In genomic region chr15:11908166-11908565, GRCm38 (mm10) we compare ENCODE assay signal across 8 mouse cellular contexts. TPM values are rescaled to one million over a fixed set of nuclear protein-coding genes. Genes with fewer than 3 reads are reported as not detected.
DNase-seq lines count a peak whose midpoint lies in the region; ATAC-seq and TF ChIP-seq lines count a peak whose summit lies in the region.

No protein-coding gene starts in this region.

- TF ChIP-seq CTCF in lung, embryonic 14.5 days (IDR thresholded peaks at IDR 0.05; ENCODE audit: low read depth): no peak

- peaks cover 14% of the 10 kb centered on the region; the same call in 1 of the 2 replicates for H3K27me3 ChIP-seq in lung, embryonic 14.5 days (ENCODE audit: insufficient read depth, low read length)
- H3K27me3 ChIP-seq in hindbrain, embryonic 14.5 days (ENCODE audit: control insufficient read depth, insufficient read depth, low read length): peaks cover 54% of the 10 kb centered on the region
- H3K27me3 ChIP-seq in liver, embryonic 12.5 days (replicated peaks): peaks cover 56% of the 10 kb centered on the region
- H3K27me3 ChIP-seq in stomach, embryonic 15.5 days (replicated peaks): peaks cover 21% of the 10 kb centered on the region

- peak; percentile 76 for DNase-seq in lung, embryonic 14.5 days
- no peak for DNase-seq in lung, postnatal 25 days (ENCODE audit: low spot score)
- DNase-seq in hindbrain, embryonic 14.5 days (ENCODE audit: low spot score): no peak
- DNase-seq in cerebellum, postnatal 4 days (ENCODE audit: low spot score in 2 of 2): no peak
- no peak for DNase-seq in ovary, postnatal 36 days (ENCODE audit: low spot score)
- no peak for DNase-seq in B cell, adult 2 months

- H3K4me1 ChIP-seq in lung, embryonic 14.5 days (ENCODE audit: insufficient read depth): peaks cover 4% of the 10 kb centered on the region
- peaks cover 27% of the 10 kb centered on the region for H3K4me1 ChIP-seq in hindbrain, embryonic 14.5 days (replicated peaks; ENCODE audit: control insufficient read depth, insufficient read depth, low read length)
- H3K4me1 ChIP-seq in liver, embryonic 12.5 days: no peaks in the 10 kb centered on the region
- H3K4me1 ChIP-seq in stomach, embryonic 15.5 days: peaks cover 26% of the 10 kb centered on the region

- peak overlapping the region; percentile 53 for H3K4me2 ChIP-seq in lung, embryonic 14.5 days
- peak overlapping the region; percentile 29 for H3K4me2 ChIP-seq in hindbrain, embryonic 14.5 days (replicated peaks)
- peak overlapping the region; percentile 43 for H3K4me2 ChIP-seq in liver, embryonic 12.5 days
- peak overlapping the region; percentile 46 for H3K4me2 ChIP-seq in stomach, embryonic 15.5 days

- H3K9me3 ChIP-seq in lung, embryonic 14.5 days (ENCODE audit: low read depth, low read length): no peaks in the 10 kb centered on the region
- H3K9me3 ChIP-seq in hindbrain, embryonic 14.5 days (ENCODE audit: control insufficient read depth, low read length): no peaks in the 10 kb centered on the region
- H3K9me3 ChIP-seq in liver, embryonic 12.5 days (replicated peaks): no peaks in the 10 kb centered on the region
- no peaks in the 10 kb centered on the region for H3K9me3 ChIP-seq in stomach, embryonic 15.5 days

- no peak overlapping the region for H3K9ac ChIP-seq in lung, embryonic 14.5 days
- H3K9ac ChIP-seq in hindbrain, embryonic 14.5 days: no peak overlapping the region
- H3K9ac ChIP-seq in liver, embryonic 12.5 days: no peak overlapping the region
- no peak overlapping the region for H3K9ac ChIP-seq in stomach, embryonic 15.5 days

- no peaks in the 10 kb centered on the region for H3K36me3 ChIP-seq in lung, embryonic 14.5 days (ENCODE audit: insufficient read depth)
- no peaks in the 10 kb centered on the region for H3K36me3 ChIP-seq in hindbrain, embryonic 14.5 days (replicated peaks; ENCODE audit: control insufficient read depth, insufficient read depth)
- H3K36me3 ChIP-seq in liver, embryonic 12.5 days: no peaks in the 10 kb centered on the region
- no peaks in the 10 kb centered on the region for H3K36me3 ChIP-seq in stomach, embryonic 15.5 days

- H3K4me3 ChIP-seq in lung, embryonic 14.5 days (ENCODE audit: low read depth, low read length): peak overlapping the region; percentile 10; the same call in 1 of the 2 replicates
- H3K4me3 ChIP-seq in hindbrain, embryonic 14.5 days (replicated peaks; ENCODE audit: low read length): no peak overlapping the region
- no peak overlapping the region for H3K4me3 ChIP-seq in liver, embryonic 12.5 days
- H3K4me3 ChIP-seq in stomach, embryonic 15.5 days (replicated peaks): no peak overlapping the region

- H3K27ac ChIP-seq in lung, embryonic 14.5 days (ENCODE audit: low read depth): 0 out of 2 replicates have a peak overlapping the region, but pooled peaks have one; percentile 26
- no peak overlapping the region for H3K27ac ChIP-seq in hindbrain, embryonic 14.5 days
- no peak overlapping the region for H3K27ac ChIP-seq in liver, embryonic 12.5 days
- no peak overlapping the region; the same call in 1 of the 2 replicates for H3K27ac ChIP-seq in stomach, embryonic 15.5 days

- 7% methylated on average over 11 of the region's 11 CpGs for WGBS in lung, embryonic 14.5 days
- 13% methylated on average over 11 of the region's 11 CpGs for WGBS in hindbrain, embryonic 14.5 days
- 13% methylated on average over 11 of the region's 11 CpGs for WGBS in liver, embryonic 12.5 days (ENCODE audit: insufficient replicate concordance)
- 14% methylated on average over 11 of the region's 11 CpGs for WGBS in stomach, embryonic 15.5 days

- peak; percentile 26; the same call in 1 of the 2 replicates for ATAC-seq in lung, embryonic 14.5 days (ENCODE audit: insufficient read depth)
- ATAC-seq in hindbrain, embryonic 14.5 days (ENCODE audit: low FRiP score): no peak
- ATAC-seq in liver, embryonic 12.5 days: no peak
- ATAC-seq in stomach, embryonic 15.5 days (ENCODE audit: insufficient read depth, low FRiP score, low read depth): no peak

RNA-seq across cellular contexts. Expression of gene Npr3, which starts 1.1 kb away (rescaled TPM):
- polyA plus RNA-seq in lung, embryonic 14.5 days (2014; fragmentation: Nextera tagmentation; extraction: Ambion mirVana): 11.2 and 11.3 TPM in 2 replicates
- polyA plus RNA-seq in hindbrain, embryonic 14.5 days (2014; fragmentation: Nextera tagmentation; extraction: Ambion mirVana): 1.5 and 1.8 TPM in 2 replicates
- 4.0 and 4.4 TPM in 2 replicates for polyA plus RNA-seq in liver, embryonic 12.5 days (2016; fragmentation: Nextera tagmentation; extraction: Ambion mirVana)
- 4.7 and 5.0 TPM in 2 replicates for polyA plus RNA-seq in stomach, embryonic 15.5 days (2015; fragmentation: Nextera tagmentation; extraction: Ambion mirVana)
